Mouse (Mus musculus) adipose tissue, adult 10 weeks (tissue): ENCODE results near the gene Bola3. TPM values are rescaled to one million over a fixed set of nuclear protein-coding genes. Genes with fewer than 3 reads are reported as not detected.

ENCODE experiments used
- polyA plus RNA-seq: library from polyadenylated mRNA; stranded (reverse); fragments of 350-450 nt; fragmentation: Illumina TruSeq; extraction: RNeasy Lipid Tissue Mini Kit (QIAGEN cat#74804); gene quantifications from one replicate; pipeline ENCODE4 v1.2.3, GENCODE M21; 2014; ENCODE audit warnings: low read depth, low replicate concordance

Gene Bola3
- 72.0 TPM for polyA plus RNA-seq

DNA sequence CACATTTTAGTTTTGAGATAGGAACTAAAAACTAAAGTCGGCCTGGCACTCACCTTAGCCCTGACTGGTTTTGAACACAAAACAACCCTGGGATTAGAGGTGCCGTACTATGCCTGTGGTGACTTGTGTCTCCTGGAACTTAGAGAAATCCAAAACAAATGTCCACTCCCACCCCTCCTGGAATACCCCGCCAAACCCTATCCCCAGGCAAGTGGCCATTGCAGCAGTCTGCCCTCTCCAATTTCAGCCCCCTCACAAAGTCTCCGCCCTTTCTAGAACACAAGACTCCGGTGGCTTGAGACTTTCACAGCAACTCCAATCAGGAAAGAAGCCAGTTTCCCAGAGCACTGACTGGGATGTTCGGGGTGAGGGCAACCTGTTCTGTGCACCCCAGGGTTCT, at the start of gene Bola3:
TSS of gene Bola3 (plus strand) at position 275 of the 400 bp plus-strand sequence.

DNA sequence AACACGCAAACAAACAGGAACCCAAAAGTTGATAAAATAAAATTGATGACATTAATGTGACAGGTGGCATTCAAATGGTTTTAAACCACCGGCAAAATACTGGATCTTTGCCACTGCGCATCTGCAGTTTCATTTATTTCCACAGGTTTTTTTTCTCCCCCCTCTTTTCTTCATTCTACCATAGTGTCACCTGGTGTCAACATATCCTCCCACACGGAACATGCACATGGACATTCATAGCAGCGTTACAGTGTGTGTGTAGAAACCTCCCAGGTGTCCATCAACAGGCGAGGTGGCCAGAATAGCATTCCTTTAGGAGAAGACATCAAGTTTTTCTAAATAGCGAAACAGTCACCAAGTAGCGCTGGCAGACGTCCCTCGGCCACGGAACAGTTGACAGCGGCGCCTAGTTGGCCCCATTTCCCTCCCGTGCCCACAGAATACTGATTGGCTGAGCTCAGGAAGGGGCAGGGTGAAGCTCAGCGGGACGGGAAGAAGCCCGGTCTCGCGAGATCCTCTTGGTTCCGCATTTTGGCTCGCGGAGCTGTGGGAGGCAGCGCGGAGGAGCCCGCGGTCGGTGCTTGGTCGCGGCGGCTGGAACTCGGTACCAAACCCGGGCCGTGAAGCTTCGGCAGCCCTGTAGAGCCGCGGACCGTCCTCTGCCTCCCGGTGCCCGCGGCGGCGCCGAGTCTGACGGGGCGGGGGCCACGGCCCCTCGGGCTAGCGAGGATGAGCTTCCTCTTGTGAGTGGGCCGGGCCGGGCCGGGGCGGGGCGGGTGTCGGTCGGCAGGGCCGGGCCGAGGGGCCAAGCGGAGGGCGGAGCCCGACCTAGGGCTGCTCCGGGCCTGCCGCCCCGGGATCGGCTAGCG, 23.2 kb upstream of the Bola3 start, which contains the start of the genes Mthfd2 and Mob1a:
TSS of gene Mthfd2 (minus strand) at position 384 of the 869 bp plus-strand sequence.
TSS of gene Mob1a (plus strand) at position 492 of the 869 bp plus-strand sequence.

Other genes starting within 250 kb of the Bola3 start
- 3.6 TPM for gene Ccdc142, start 247.5 kb upstream of the Bola3 start, polyA plus RNA-seq
- gene Gm42688, start 247.5 kb upstream of the Bola3 start, polyA plus RNA-seq: 3.8 TPM
- 73.1 TPM for gene Mrpl53, start 240.1 kb upstream of the Bola3 start, polyA plus RNA-seq
- gene Mogs, start 233.7 kb upstream of the Bola3 start, polyA plus RNA-seq: 34.0 TPM
- gene Wbp1, start 227.6 kb upstream of the Bola3 start, polyA plus RNA-seq: 99.3 TPM
- 26.8 TPM for gene Ino80b, start 223.7 kb upstream of the Bola3 start, polyA plus RNA-seq
- gene Rtkn, start 213.7 kb upstream of the Bola3 start, polyA plus RNA-seq: 21.8 TPM
- gene Wdr54, start 192.8 kb upstream of the Bola3 start, polyA plus RNA-seq: 3.0 TPM
- 14.5 TPM for gene 1700003E16Rik, start 192.7 kb upstream of the Bola3 start, polyA plus RNA-seq
- 74.4 TPM for gene Dctn1, start 183.2 kb upstream of the Bola3 start, polyA plus RNA-seq
- 1.2 TPM for gene Slc4a5, start 129.3 kb upstream of the Bola3 start, polyA plus RNA-seq
- gene Mthfd2, start 23.2 kb upstream of the Bola3 start, polyA plus RNA-seq: 87.5 TPM
- gene Mob1a, start 23.1 kb upstream of the Bola3 start, polyA plus RNA-seq: 79.4 TPM
- 17.2 TPM for gene Tet3, start 109.9 kb downstream of the Bola3 start, polyA plus RNA-seq
- gene Dguok, start 157.8 kb downstream of the Bola3 start, polyA plus RNA-seq: 54.3 TPM
- gene Actg2, start 187.1 kb downstream of the Bola3 start, polyA plus RNA-seq: 787 TPM
- gene Stambp, start 223.6 kb downstream of the Bola3 start, polyA plus RNA-seq: 24.4 TPM